Comparison of ENCODE assay signal across 12 mouse cellular contexts in genomic region chr15:82901306-82901705, GRCm38 (mm10).
DNase-seq lines count a peak whose midpoint lies in the region; ATAC-seq and TF ChIP-seq lines count a peak whose summit lies in the region.
"Had no signal": no experiment of that assay in that cellular context is flagged by ENCODE, and none has a peak within 500 bp of the region (broad histone marks: within the 10 kb centered on the region; RNA-seq: fewer than 3 reads in every experiment).

No protein-coding gene starts in this region.

- peaks cover 12% of the 10 kb centered on the region for H3K4me1 ChIP-seq in ES-Bruce4 (ENCODE audit: control insufficient read depth, insufficient read depth, low read length)
- H3K4me1 ChIP-seq in limb, embryonic 14.5 days (ENCODE audit: control insufficient read depth, insufficient read depth, low read length) = peaks cover 26% of the 10 kb centered on the region

- no peak for TF ChIP-seq CTCF in ES-Bruce4 (IDR thresholded peaks at IDR 0.05; ENCODE audit: low read depth, low read length)

- peak; percentile 11 for TF ChIP-seq POLR2A in ES-Bruce4 (IDR thresholded peaks at IDR 0.05; ENCODE audit: insufficient read depth, low read length)
- no peak for TF ChIP-seq POLR2A in limb, embryonic 14.5 days (IDR thresholded peaks at IDR 0.05; ENCODE audit: borderline replicate concordance, extremely low read depth, insufficient read depth, insufficient read length)

- H3K27ac ChIP-seq in ES-Bruce4 (ENCODE audit: insufficient read depth, low read length) = peak overlapping the region; percentile 99
- H3K27ac ChIP-seq in limb, embryonic 14.5 days (replicated peaks; ENCODE audit: low read depth, low read length) = no peak overlapping the region
- H3K27ac ChIP-seq: limb, embryonic 12.5 days had no signal

- H3K36me3 ChIP-seq in ES-Bruce4 (ENCODE audit: control insufficient read depth, insufficient read depth, low read length, poor library complexity, severe bottlenecking) = no peaks in the 10 kb centered on the region
- no peaks in the 10 kb centered on the region for H3K36me3 ChIP-seq in limb, embryonic 14.5 days (ENCODE audit: control insufficient read depth, insufficient read depth, low read length)
- H3K36me3 ChIP-seq: limb, embryonic 12.5 days had no signal

- H3K4me2 ChIP-seq in limb, embryonic 14.5 days (replicated peaks; ENCODE audit: low read depth, low read length, severe bottlenecking) = 0 out of 2 replicates have a peak overlapping the region, but pooled peaks have one; percentile 10
- H3K4me2 ChIP-seq: limb, embryonic 12.5 days had no signal

- 13% methylated on average over 6 of the region's 6 CpGs for WGBS in limb, embryonic 14.5 days

- ATAC-seq in limb, embryonic 14.5 days (ENCODE audit: low FRiP score, low read depth) = no peak
- no peak for ATAC-seq in inflammation-experienced regulatory T-cells, adult 6 months
- ATAC-seq: Patski had no signal

- peak overlapping the region; percentile 32 for H3K4me3 ChIP-seq in ES-Bruce4 (ENCODE audit: low read depth, low read length)
- no peak overlapping the region for H3K4me3 ChIP-seq in limb, embryonic 14.5 days (replicated peaks; ENCODE audit: low read length)
- H3K4me3 ChIP-seq: limb, embryonic 12.5 days; myocyte had no signal

- TF ChIP-seq EP300 in ES-Bruce4 (IDR thresholded peaks at IDR 0.05; ENCODE audit: insufficient read depth, low read depth, low read length) = peak; percentile 92

- 0 out of 2 replicates have a peak overlapping the region, but pooled peaks have one; percentile 100 for H3K9ac ChIP-seq in ES-Bruce4 (ENCODE audit: low read depth, poor library complexity, severe bottlenecking)
- H3K9ac ChIP-seq in limb, embryonic 14.5 days (ENCODE audit: low read depth, low read length, severe bottlenecking) = no peak overlapping the region
- H3K9ac ChIP-seq: limb, embryonic 12.5 days had no signal

- intact Hi-C loops in heart, postnatal 10 days (cut with DNase I) = loop anchor here (5.0 kb wide), 1 partner anchor 196 kb away; no protein-coding TSS in a partner anchor
- intact Hi-C loops in heart, postnatal 25 days (cut with DNase I) = no loop called here

- DNase-seq in heart, postnatal 10 days = peak; percentile 25 to 38
- DNase-seq in heart, postnatal 25 days (ENCODE audit: low spot score) = no peak
- DNase-seq in embryo, embryonic 10 days (ENCODE audit: low spot score) = peak; percentile 68
- no peak for DNase-seq in limb, embryonic 14.5 days (ENCODE audit: low spot score)
- no peak for DNase-seq in urinary bladder, postnatal 25 days (ENCODE audit: low spot score)
- DNase-seq in layer of hippocampus, adult 9-10 months (ENCODE audit: low spot score) = no peak
- DNase-seq: kidney, adult 8-10 months had no signal

- H3K27me3 ChIP-seq in ES-Bruce4 (ENCODE audit: control insufficient read depth, insufficient read depth, low read length, poor library complexity, severe bottlenecking) = no peaks in the 10 kb centered on the region
- H3K27me3 ChIP-seq in limb, embryonic 14.5 days (ENCODE audit: control insufficient read depth, insufficient read depth, low read length) = no peaks in the 10 kb centered on the region
- H3K27me3 ChIP-seq: Patski had no signal

- no peaks in the 10 kb centered on the region for H3K9me3 ChIP-seq in ES-Bruce4 (replicated peaks; ENCODE audit: control insufficient read depth, insufficient read depth, low read length, poor library complexity, severe bottlenecking)
- H3K9me3 ChIP-seq in limb, embryonic 14.5 days (ENCODE audit: control insufficient read depth, low read length) = no peaks in the 10 kb centered on the region
- H3K9me3 ChIP-seq: limb, embryonic 12.5 days had no signal

Comparison
In these comparisons a context has a peak if more than half of its experiments do, and no peak if none do; other contexts are left out.
1. DNase-seq: peak in heart, postnatal 10 days (2 of 2) and embryo, embryonic 10 days (single experiment); none in heart, postnatal 25 days (single experiment), limb, embryonic 14.5 days (single experiment), urinary bladder, postnatal 25 days (single experiment) and layer of hippocampus, adult 9-10 months (single experiment).